Mouse (Mus musculus) thymus, postnatal 10 days (tissue): ENCODE data around the gene Id1.

Experiments used
- DNase-seq, 2 experiments: peaks; one replicate each; pipeline ENCODE4 v3.0.0; 2021; ENCODE audit warnings: low spot score in 2 of 2

Id1 gene

GRCm38 (mm10) chr2:152736090-152736601 lies at the start of gene Id1:
Id1 (plus strand) TSS chr2:152736251.
- peak; percentile 68 to 74 for DNase-seq

DNA sequence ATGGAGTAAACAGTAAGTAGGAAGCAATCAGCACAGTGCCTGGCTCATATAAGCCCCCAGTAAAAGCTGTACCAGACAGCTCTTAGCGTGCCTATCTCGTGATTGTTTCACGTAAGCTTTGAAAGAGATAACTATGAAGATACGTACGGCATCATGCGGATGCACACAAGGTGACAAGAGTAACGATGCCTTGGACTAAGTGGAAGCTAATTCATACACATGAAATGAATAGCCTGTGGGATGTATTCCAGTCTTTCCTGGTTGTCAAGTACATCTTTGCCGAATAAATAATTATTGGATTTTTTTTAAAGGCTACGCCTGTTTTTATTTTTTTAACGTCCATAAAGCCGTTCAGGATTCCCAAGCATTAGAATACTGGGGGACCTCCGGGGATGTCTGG lies 49.7 kb upstream of the Id1 start:
- no peak for DNase-seq

- DNase-seq: no peak
Observed at GRCm38 (mm10) chr2:152686806-152687267, 49.2 kb upstream of the Id1 start, which contains the start of gene Mcts2. Mcts2 (plus strand) TSS chr2:152687035.

DNA sequence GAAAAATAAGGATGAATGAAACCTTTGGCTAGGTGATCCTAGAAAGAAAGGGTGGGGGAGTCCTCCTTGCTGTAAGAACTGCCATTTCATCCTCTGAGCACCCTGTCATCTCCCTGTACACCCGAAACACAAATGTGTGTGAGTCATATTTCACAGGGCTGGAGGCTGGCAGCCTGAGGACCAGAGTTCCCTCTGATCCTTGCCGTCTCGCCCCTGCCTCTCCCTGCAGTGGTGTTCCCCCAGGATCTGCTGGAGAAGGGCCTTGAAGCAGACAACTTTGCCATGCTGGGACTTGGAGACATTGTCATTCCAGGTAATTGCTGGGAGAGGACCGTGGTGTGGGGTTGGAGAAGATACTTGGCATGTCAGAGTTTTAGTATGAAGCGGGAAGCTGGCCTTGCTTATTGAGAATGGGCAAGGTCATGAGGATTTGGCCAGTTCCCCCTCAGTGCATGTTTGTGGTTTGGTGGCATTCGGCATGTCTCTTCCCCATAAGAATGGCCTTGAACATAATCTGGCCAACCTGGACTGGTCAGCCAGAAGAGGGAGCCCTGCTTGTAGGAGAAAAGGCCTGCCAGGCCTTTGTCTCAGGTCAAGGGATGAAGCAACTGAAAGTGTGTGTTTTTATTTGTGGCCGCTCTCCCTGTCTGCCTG lies 44.4 kb upstream of the Id1 start:
- no peak for DNase-seq

DNA sequence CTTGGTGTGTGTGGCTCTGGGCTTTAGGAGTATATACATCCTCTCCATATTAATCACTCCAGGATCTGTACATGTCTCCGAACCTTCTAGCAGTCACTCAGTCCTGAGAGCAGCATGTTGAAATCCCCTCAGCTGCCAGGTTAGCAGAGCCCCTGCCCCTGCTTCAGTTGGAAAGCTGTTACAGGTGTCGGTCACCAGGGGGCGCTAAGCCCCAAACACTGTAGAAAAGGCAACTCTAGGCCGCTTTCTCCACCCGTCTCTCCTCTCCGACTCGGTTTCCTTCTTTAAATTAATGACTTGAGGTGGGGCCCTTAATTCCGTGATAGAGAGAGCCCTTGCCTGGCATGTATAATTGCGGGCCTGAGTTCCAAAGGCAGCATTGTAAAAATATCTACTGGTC lies 42.8 kb upstream of the Id1 start:
- DNase-seq: peak; percentile 33 to 68

- no peak for DNase-seq
Observed at GRCm38 (mm10) chr2:152693735-152694134, 42.3 kb upstream of the Id1 start.

DNA sequence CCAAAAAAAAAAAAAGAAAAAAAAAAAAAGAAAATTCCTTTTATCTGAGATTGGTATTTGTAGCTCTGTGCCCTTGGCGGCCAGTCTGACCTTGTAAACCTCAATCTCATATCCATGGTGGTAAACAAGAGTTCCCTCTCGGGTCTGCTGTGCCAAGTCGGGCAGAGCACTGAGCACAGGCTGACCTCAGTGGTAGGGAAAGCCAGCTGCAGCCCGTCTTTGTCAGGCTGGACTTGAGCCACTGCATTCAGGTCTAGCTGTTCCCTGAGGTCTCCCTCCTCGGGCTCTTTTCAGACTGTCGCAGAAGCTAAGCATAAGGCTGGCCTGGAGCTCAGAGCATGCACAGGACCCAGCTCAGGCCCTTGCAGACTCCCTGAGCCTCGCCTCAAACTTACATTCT lies 41.3 kb upstream of the Id1 start:
- no peak for DNase-seq

GRCm38 (mm10) chr2:152696016-152696415 lies 40.0 kb upstream of the Id1 start:
- no peak for DNase-seq

DNA sequence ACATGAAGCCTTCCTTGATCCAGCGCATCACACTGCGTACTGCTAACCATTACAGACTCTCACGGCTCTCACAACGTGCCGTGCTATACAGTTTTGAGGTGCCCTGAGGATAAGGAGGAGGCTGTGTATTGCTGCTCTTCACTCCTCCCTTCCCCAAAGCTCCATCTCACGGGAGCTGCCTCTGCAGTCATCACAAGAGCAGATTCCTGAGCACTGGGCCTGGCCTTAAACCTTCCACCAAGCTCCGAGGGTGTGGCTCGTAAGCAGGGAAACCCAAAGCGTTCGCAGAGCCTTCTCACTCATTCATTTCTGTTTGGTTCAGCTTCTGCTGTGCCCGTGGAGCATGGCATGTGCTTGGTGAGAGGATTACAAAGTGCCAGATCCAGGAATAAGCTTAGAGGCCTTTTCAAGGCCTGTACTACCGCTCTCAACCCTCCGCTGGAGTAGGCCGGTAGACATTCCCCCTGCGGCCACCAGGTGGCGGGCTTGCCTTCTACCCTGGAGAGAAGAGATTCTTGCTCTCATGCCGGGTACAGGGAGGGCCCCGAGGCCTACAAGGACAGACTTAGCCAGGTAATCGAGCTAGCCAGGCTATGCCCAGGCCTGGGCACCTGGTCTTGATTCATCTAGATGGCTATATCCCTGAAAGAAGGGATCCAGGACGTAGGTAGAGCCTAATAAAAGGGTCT lies 39.4 kb upstream of the Id1 start:
- peak; percentile 85 to 94 for DNase-seq

GRCm38 (mm10) chr2:152700138-152700537 lies 35.9 kb upstream of the Id1 start:
- no peak for DNase-seq

DNA sequence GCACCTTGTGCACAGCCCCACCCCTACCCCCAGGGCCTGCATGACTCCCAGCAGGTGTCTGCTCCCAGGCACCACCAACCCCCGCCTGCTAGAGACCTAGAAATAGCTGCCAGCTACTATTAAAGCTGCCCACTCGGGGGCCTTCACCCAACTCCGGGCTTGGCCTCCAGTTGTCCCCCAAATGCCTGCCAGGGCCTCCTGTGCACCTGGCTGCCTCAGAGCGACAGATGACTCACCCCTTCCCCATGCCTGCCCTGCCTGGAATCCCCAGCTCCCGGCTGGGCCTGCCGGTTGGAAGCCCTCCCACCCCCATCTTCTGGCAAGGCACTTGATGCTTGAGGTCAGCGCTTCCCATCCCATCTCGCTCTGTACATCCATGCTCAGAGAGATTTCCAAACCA lies 35.3 kb upstream of the Id1 start:
- DNase-seq: no peak

DNA sequence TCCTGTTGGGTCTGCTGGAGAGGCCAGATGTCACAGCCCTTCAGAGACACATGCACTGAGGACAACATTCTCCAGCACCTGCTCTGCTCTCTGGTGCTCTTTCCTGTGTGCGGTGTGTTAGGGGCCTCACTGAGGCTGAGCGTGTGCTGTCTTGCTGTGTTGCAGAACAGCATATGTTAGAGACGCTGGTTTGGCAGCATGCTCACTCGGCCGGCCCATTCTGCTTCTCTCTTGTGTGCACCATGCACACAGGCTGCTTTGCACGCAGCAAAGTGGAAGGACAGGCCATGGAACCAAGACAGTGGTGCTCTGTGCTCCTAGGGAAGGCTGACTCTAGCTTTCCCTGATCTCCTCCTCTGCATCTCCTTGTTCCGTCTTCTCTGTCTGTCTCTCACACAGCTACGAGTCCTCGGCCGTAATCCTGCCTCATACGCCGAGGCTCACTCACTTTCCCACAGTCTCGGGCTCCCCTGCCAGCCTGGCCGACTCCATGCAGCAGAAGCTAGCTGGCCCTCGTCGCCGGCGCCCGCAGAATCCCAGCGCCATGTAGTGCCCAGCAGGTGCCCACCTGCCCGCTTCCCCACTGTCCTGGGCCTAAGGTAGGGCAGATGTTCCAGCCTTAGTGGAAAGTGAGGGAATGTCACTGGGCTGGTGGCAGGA lies 32.3 kb upstream of the Id1 start:
- DNase-seq: no peak

DNA sequence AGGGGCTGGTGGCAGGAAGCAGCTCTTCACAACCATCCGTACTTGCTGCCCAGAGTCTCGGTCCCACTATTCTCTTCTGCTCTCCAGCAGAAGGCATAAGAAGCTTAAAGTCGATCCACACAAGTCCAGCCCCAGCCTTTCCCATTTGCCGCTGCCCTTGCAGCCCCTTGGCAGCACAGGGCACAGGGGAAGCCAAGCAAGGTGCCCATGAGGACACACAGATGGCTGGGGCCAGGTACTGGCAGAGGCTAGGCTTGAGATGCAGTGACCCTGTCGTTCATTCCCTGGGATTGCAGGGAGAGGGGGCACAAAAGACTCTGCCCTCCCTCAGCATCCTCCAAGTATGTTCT lies 31.8 kb upstream of the Id1 start:
- DNase-seq: no peak

- DNase-seq: no peak
Observed at GRCm38 (mm10) chr2:152704811-152705370, 31.2 kb upstream of the Id1 start.

DNA sequence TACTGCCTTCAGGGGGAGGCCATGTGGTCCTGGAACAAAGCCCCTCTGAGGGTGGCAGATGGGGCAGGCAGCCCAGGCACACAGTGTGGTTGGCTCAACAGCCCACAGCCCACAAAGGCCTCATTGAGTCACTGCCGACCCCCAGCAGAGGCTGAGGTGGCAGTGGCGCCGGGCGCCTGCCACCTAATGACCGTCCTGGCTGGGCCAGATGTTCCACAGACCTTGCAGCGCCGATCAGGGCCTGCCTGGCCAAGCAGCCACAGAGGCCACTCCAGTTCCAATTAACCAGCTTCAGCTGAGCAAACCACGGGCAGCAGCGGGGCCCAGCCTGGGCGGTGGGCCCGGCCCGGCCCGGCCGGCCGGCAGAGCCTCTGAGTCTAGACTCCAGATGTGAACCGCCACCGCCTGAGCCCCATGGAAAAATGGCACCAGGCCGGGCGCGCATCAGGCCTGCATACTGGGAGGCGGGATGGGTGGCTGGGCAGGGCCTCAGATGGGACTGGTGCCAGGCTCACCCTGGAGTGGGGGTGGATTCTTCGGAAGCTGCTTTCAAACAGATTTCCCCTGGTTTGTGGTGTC lies 30.0 kb upstream of the Id1 start:
- DNase-seq: no peak

GRCm38 (mm10) chr2:152707186-152707585 lies 28.9 kb upstream of the Id1 start:
- no peak for DNase-seq

DNA sequence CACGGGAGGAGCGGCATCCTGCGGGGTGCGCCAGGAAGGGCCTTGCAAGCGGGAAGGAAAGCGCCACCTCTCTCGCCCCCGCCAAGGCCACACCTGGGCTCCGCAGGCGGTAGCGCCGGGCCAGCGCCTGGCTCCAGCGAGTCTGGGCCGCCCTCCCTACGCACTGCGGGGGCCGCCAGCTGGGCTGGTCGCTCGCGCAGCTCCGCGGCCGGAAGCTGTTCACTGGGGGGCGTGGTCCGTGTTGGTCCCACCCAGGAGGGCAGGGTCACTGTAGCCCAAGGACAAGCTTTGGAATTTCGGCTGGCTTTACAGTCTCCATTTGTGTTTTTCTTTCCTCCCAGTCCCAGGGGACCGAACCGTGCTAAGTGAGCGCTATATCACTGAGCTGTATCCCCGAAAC lies 28.4 kb upstream of the Id1 start:
- no peak for DNase-seq

DNA sequence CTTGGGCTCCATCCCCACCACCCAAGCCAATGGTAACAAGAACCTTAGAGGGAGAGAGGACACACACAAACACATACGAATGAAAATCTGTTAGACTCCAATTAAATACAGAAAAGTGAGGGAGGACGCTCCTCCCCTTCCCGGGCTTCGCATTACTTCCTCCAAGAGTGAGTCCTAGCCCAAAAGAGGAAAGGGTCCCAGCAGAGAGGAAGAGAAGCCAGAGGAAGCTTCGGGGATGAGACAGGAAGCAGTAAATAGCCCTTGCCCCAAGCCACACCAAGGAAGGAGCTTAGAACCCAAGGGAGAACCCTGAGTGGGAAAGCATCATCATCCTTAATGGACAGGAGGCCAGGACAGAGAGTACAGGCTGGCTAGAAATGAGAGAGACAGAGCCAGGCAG lies 27.0 kb upstream of the Id1 start:
- DNase-seq: no peak

- no peak for DNase-seq
Observed at GRCm38 (mm10) chr2:152716241-152716772, 19.7 kb upstream of the Id1 start.

GRCm38 (mm10) chr2:152717652-152718051 lies 18.4 kb upstream of the Id1 start:
- no peak for DNase-seq

DNA sequence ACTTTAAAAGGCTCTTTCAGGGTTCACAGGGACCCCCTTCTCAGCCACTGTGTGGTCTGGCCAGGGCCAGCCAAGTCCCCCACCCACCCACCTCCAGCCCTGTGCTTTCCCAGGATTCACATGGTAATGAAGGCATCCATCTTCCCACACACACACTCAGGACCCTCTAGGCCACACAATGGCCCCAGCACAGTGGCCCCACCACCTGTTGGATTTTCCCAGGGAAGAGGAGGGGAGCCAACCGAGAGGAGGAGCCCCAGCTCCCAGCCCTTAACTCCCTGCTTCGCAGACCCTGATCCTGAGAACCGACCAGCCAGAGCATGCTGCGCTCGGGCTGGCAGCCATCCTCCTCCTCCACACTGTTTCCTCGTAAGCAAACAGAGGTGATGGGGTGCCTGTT lies 18.0 kb upstream of the Id1 start:
- no peak for DNase-seq
